Mouse (Mus musculus): ENCODE results near the gene Speg.
A peak's percentile ranks its signal among the peaks of the same experiment; 100 is the strongest.

Gene Speg

DNA sequence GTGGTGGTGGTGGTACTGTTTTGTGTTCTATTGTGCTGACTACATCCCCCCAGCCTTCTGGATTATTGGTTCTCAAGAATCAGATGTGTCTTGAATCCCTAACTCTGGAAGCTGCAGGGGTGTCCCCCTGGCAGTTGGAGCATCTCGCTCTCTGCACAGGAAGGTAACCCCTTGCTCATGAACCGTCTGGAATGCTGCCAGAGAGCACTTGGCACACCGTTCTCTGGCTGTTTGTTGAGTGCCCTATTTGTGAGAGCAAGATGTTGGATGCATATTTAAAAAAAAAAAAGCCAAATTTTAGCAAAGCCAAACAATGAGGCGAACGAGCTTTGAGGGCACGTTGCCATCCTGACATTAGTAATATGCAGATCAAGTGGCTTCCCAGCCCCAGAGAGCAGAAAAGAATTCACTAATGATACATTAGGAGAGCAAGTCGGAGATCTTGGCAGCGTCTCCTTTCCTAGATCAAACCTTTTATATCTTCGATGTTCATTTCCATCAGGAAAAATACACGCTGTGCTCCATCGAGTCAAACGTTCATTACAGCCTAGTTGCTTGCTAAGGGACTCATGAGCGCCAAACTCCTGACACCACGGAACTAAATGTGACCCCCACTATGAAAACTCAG, 9.5 kb upstream of the Speg start:
- DNase-seq (ENCODE audit: low spot score in 2 of 2) = no peak

- DNase-seq (ENCODE audit: low spot score in 2 of 2) = no peak
These were observed 5.6 kb upstream of the Speg start for GRCm38 (mm10) chr1:75369360-75369983.

- DNase-seq (ENCODE audit: low spot score in 2 of 2) = no peak
These were observed 5.0 kb upstream of the Speg start for GRCm38 (mm10) chr1:75369984-75370660.

DNA sequence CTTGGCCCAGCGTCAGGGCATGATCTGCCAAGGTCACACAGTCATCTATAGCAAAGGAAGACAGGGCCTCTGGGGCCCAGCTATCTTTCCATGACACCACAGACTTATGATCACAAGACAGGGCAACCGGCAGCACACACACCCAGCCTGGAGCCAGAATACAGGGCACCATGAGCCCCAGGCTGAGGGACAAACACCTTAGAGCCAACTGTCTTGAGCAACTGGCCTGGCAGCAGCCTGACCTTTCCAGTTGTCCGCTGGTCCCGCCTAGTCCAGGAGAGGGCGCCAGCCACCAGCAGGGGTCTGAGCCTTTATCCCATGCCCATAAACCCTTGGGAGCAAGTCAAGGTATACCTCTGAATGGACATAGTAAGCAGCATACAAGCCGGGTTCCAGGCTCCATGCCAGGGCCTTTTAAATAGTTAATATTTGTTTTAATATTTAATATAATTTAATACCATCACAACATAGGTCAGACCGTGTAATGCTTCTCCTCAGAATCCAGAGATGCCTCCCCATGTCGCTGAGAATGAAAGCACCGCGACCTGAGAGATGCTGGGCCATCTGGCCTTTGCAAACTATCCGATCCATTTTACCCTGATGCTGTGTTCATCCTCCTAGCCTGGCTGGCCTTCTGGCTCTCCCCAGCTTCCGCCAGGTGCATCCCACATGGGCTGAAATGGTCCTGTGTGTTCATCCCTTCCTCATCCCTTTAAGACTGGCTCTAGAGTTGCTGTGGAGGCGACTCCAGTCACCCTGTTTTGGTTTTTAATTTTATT, 3.6 kb upstream of the Speg start:
- DNase-seq (ENCODE audit: low spot score in 2 of 2) = no peak

- DNase-seq (ENCODE audit: low spot score in 2 of 2) = no peak
These were observed 2.6 kb upstream of the Speg start for GRCm38 (mm10) chr1:75372450-75372849.

DNA sequence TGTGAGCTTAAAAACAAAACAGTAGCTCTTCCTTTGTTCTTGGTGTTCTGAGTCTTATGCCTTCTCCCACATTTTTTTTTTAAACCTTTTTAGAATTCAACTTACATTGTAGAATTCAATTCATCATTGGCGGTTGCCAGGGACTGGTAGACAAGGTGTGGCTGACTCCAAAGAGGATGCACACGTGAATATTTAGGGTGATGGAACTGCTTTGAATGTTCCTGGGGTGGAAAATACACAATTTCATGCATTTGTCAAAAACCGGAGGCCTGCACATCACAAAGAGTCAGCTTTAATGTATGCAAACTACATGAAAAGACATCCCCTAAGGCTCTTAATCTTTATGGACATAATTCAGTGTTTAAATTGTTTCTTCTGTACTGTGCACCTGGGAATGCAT, 1.8 kb upstream of the Speg start:
- no peak for DNase-seq (ENCODE audit: low spot score in 2 of 2)

DNA sequence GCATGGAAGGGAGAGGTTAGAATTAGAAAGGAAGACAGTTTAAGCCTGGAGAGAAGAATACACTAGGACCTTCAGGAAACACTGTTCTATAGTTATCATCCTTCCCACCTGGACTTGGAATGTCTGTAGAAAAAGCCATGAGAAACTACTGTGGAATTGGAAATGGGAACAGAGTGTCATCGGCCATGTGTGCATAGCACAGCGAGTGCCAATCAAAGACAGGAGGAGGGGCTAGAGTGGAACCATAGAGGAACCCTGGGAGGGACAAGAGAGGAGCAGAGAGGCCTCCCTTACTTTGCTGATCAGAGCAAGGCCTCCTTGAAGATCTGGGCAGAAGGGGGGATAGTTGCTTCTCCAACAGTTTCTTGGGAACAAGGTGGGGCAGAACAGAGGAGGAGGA, 4.1 kb downstream of the Speg start:
- DNase-seq (ENCODE audit: low spot score in 2 of 2) = no peak

DNA sequence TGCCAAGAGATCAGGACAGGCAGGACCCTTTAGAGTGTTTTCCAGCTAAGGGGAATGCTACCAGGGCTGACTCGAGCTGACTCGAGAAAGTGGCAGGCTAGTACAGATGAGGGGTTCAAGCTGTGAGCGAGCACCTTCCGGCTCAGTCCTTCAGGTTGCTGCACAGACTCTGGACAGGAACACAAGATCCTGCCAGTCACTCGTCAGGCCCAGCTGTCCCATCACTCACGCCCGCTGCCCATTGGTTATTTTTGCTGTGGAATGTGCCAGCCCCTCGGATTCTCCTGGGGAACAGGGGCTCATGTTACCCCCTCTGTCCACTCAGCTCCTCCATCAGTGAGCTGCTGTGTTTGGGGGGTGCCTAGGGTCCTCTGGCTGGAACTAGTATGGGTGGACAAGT, 4.8 kb downstream of the Speg start:
- no peak for DNase-seq (ENCODE audit: low spot score in 2 of 2)

DNA sequence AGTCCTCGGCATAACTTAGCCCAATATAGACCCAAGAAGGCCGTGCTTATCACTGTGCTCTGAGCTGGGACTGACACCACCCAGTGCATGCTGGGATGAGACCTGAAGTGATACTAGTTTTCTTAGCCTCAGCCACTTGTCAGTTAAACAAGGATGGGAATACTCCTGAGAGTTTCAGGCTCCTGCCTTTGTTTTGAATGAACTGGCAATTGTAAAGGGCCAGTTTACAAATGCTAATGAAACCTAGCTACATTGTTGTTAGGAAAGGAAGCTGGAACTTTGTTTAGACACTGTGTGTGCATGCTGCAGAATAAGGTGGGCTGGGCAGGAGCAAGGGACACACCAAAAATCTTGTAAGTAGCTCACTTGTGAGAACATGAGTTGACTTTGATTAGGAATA, 5.9 kb downstream of the Speg start:
- no peak for DNase-seq (ENCODE audit: low spot score in 2 of 2)

- DNase-seq (ENCODE audit: low spot score in 2 of 2) = peak in 1 of 2 experiments; percentile 23
These were observed 6.6 kb downstream of the Speg start for GRCm38 (mm10) chr1:75381482-75382355.

DNA sequence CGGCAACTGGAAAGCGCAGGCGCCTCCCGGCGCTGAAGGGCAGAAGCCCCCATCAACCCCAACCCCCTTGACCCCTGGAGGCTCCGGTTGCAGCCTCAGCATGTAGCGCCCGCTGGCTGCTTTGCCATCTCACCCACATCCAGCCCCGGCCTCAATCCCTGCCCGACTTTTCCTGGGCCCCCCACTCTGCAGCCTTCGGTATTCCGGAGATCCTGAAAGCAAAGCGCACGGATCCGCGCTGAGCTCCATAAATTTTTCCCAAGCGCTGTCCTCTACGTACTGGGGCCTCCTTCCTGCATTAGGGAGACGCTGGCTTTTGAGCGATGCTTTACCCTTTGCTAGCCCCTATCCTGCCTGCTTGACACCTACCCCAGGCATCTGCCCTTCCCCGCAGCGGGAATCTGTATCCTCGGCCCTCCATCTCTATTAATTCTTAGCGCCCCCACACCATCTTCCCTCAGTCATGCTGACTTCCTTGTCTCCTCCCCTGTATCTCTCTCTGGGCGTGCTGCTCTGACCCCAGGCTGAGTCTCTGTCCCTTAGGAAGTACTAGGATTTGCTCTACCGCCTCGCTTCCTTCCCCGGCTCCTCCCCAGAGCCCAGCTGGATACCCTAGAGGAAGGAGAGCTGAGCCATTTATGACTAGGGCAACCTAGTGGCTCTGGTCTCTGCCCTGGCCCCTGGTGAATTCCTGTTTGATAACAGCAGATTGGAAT, 7.4 kb downstream of the Speg start:
- DNase-seq (ENCODE audit: low spot score in 2 of 2) = no peak

GRCm38 (mm10) chr1:75384470-75385141, 9.5 kb downstream of the Speg start:
- no peak for DNase-seq (ENCODE audit: low spot score in 2 of 2)

- DNase-seq (ENCODE audit: low spot score in 2 of 2) = no peak
These were observed 10.1 kb downstream of the Speg start for GRCm38 (mm10) chr1:75385142-75385730.

GRCm38 (mm10) chr1:75386149-75386548, 11.1 kb downstream of the Speg start:
- DNase-seq (ENCODE audit: low spot score in 2 of 2) = no peak

DNA sequence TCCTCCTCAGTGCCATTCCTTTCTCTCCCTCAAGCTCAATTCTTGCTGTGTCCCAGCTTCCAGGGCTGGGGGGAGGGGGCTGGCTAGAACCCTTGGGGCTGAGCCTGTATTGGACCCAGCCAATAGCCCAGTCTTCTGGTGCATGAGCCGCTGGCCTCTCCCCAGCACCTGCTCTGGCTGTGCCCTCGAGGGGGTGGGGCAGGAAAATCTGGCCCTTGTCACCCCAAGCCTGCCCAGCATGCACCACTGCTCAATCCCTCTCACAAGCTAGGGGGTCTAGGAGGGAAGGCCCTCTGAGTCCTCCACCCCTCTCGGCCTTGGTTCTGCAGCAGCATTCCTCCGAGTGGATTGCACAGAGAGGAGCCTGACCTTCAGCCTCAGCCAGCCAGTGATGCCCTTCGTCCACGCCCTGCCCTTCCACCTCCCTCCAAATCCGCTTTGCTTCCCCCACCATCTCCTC, 12.4 kb downstream of the Speg start:
- DNase-seq (ENCODE audit: low spot score in 2 of 2) = no peak

- no peak for DNase-seq (ENCODE audit: low spot score in 2 of 2)
These were observed 13.1 kb downstream of the Speg start for GRCm38 (mm10) chr1:75387929-75388897.

DNA sequence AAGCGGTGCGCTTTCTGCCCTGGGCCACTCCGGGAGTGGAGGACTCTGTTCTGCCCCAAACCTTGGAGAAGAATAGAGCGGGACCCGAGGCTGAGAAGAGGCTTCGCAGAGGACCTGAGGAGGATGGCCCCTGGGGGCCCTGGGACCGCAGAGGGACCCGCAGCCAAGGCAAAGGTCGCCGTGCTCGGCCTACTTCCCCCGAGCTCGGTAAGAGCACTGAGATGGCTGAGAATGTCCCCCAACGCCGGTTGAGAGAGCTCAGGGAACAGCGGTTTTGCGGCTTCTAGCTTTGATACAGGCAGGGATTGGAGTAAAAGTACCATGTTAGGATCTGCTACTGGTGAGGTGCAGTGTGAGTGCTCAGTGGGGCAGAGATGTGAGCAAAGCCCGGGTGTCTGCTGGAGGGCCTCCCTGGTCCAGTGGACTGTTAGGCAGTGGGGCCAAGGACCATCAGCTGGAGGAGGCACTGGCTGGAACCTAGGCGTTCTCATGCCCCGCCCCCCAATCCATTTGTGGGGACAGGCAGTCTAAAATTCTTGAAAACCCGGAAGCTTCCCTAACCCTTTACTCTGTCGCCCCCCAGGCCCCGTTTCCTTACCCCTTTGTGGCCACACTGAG, 13.9 kb downstream of the Speg start:
- no peak for DNase-seq (ENCODE audit: low spot score in 2 of 2)

DNA sequence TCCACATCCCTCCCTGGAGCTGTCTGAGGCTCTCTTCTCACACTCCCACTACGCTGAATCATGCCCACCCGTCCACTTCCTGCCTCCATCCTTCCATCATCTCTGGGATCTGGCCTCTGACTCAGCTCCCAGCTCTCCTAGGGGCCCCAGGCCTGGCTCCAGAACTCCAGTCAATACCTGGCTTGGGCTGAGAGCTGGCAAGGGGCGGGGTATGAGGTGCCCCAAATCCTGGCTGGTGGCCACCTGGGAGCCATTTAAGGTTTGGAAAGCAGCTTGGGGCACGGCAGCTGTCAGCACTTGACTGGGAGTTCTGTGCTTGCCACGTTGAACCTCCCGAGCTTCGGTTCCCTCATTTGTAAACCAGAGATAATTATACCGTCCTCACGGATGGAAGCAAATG, 18.0 kb downstream of the Speg start:
- no peak for DNase-seq (ENCODE audit: low spot score in 2 of 2)
